Mouse (Mus musculus): ENCODE results near the gene Cisd1. TPM values are rescaled to one million over a fixed set of nuclear protein-coding genes. Genes with fewer than 3 reads are reported as not detected.

Cisd1 gene
- polyA plus RNA-seq, 1 experiment from 2014 or later = 158 TPM

DNA sequence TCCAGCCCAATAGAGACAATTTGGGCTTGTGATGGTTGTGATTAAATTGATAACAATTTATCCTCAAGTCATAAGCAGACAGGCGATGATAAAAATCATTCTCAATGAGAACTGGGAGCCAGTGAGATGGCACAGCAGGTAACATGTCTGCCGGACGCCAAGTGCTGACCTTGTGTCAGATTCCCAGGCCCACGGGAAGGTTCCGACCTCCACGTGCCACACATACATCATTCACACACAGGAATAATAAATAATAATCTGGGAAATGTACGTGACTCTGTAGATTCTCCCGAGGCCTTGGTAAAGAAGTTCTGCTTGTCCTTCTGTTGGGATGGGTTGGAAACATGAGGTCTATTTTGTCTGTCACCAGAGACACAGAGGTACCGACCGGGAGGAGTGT lies 17.4 kb downstream of the Cisd1 start:
- H3K27me3 ChIP-seq (ENCODE audit: control insufficient read depth, insufficient read depth, low read length) = no peaks in the 10 kb centered on the region
- no peak for ATAC-seq (replicated peaks; ENCODE audit: insufficient number of reproducible peaks, low FRiP score, low TSS enrichment)
- no peak overlapping the region for H3K9ac ChIP-seq (ENCODE audit: low read depth, low read length)
- WGBS (ENCODE audit: insufficient replicate concordance) = 82% methylated on average over 10 of the region's 10 CpGs
- no peaks in the 10 kb centered on the region for H3K9me3 ChIP-seq (replicated peaks; ENCODE audit: control insufficient read depth, low read length)
- peaks cover 7% of the 10 kb centered on the region; the same call in 1 of the 2 replicates for H3K36me3 ChIP-seq (ENCODE audit: control insufficient read depth, insufficient read depth, low read length)
- H3K4me1 ChIP-seq (ENCODE audit: control insufficient read depth, insufficient read depth, low read length) = no peaks in the 10 kb centered on the region
- no peak overlapping the region for H3K4me2 ChIP-seq
- H3K4me3 ChIP-seq (ENCODE audit: low read depth, low read length) = no peak overlapping the region
- H3K27ac ChIP-seq (ENCODE audit: low read depth, low read length) = no peak overlapping the region

GRCm38 (mm10) chr10:71326789-71327188 lies 18.0 kb downstream of the Cisd1 start:
- H3K9me3 ChIP-seq (replicated peaks; ENCODE audit: control insufficient read depth, low read length) = no peaks in the 10 kb centered on the region
- H3K9ac ChIP-seq (ENCODE audit: low read depth, low read length) = no peak overlapping the region
- H3K4me2 ChIP-seq = no peak overlapping the region
- H3K27me3 ChIP-seq (ENCODE audit: control insufficient read depth, insufficient read depth, low read length) = no peaks in the 10 kb centered on the region
- 13% methylated on average over 7 of the region's 7 CpGs for WGBS (ENCODE audit: insufficient replicate concordance)
- no peaks in the 10 kb centered on the region for H3K4me1 ChIP-seq (ENCODE audit: control insufficient read depth, insufficient read depth, low read length)
- no peak overlapping the region for H3K27ac ChIP-seq (ENCODE audit: low read depth, low read length)
- no peak overlapping the region for H3K4me3 ChIP-seq (ENCODE audit: low read depth, low read length)
- H3K36me3 ChIP-seq (ENCODE audit: control insufficient read depth, insufficient read depth, low read length) = peaks cover 7% of the 10 kb centered on the region; the same call in 1 of the 2 replicates
- no peak for ATAC-seq (replicated peaks; ENCODE audit: insufficient number of reproducible peaks, low FRiP score, low TSS enrichment)

DNA sequence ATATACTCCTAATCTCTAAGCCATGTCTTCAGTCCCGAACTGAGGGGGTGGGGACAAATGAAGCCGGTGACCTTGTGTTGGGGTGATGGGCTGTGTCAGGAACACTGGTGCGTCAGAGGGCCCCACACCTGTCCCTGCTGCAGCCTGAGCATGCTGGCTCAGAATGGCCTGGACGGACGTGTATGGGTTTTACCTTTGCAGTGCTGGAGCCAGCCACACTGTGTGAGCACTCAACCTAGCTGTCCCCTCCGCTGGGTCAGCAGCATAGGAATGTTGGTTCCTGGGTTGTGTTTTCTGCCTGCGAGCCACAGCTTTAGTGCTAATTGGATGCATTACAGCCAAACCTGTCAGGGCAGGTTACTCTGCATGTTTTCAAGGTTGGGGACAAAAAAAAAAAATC lies 18.6 kb downstream of the Cisd1 start:
- no peaks in the 10 kb centered on the region for H3K27me3 ChIP-seq (ENCODE audit: control insufficient read depth, insufficient read depth, low read length)
- no peak overlapping the region for H3K4me2 ChIP-seq
- no peak overlapping the region for H3K27ac ChIP-seq (ENCODE audit: low read depth, low read length)
- ATAC-seq (replicated peaks; ENCODE audit: insufficient number of reproducible peaks, low FRiP score, low TSS enrichment) = no peak
- H3K9ac ChIP-seq (ENCODE audit: low read depth, low read length) = no peak overlapping the region
- H3K9me3 ChIP-seq (replicated peaks; ENCODE audit: control insufficient read depth, low read length) = no peaks in the 10 kb centered on the region
- no peak overlapping the region for H3K4me3 ChIP-seq (ENCODE audit: low read depth, low read length)
- H3K36me3 ChIP-seq (ENCODE audit: control insufficient read depth, insufficient read depth, low read length) = peaks cover 7% of the 10 kb centered on the region; the same call in 1 of the 2 replicates
- no peaks in the 10 kb centered on the region for H3K4me1 ChIP-seq (ENCODE audit: control insufficient read depth, insufficient read depth, low read length)
- 59% methylated on average over 7 of the region's 7 CpGs for WGBS (ENCODE audit: insufficient replicate concordance)

DNA sequence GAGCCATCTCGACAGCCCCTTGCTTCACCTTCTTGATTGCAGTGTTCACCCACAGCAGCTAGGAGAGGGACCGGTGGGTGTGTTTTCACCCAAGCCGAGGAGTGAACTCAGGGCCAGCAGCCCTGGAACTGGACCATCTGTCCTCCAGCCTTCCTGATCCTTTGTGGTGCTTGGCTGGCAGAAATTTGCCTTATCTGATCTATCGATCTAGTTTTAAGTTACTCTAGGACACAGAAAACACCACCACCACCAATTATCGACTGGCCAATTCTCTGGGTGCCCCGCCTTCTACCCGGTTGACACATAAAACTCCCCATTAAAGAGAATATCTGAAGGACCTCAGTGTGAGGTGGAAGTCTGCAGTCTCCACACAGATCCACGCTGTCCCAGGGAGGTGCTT lies 21.1 kb downstream of the Cisd1 start:
- no peaks in the 10 kb centered on the region for H3K9me3 ChIP-seq (replicated peaks; ENCODE audit: control insufficient read depth, low read length)
- no peak overlapping the region for H3K27ac ChIP-seq (ENCODE audit: low read depth, low read length)
- no peaks in the 10 kb centered on the region for H3K4me1 ChIP-seq (ENCODE audit: control insufficient read depth, insufficient read depth, low read length)
- no peaks in the 10 kb centered on the region for H3K27me3 ChIP-seq (ENCODE audit: control insufficient read depth, insufficient read depth, low read length)
- ATAC-seq (replicated peaks; ENCODE audit: insufficient number of reproducible peaks, low FRiP score, low TSS enrichment) = no peak
- no peak overlapping the region for H3K4me3 ChIP-seq (ENCODE audit: low read depth, low read length)
- no peak overlapping the region for H3K9ac ChIP-seq (ENCODE audit: low read depth, low read length)
- WGBS (ENCODE audit: insufficient replicate concordance) = 83% methylated on average over 8 of the region's 8 CpGs
- no peaks in the 10 kb centered on the region for H3K36me3 ChIP-seq (ENCODE audit: control insufficient read depth, insufficient read depth, low read length)
- H3K4me2 ChIP-seq = no peak overlapping the region

- H3K9me3 ChIP-seq (replicated peaks; ENCODE audit: control insufficient read depth, low read length) = no peaks in the 10 kb centered on the region
- H3K9ac ChIP-seq (ENCODE audit: low read depth, low read length) = no peak overlapping the region
- 52% methylated on average over 7 of the region's 7 CpGs for WGBS (ENCODE audit: insufficient replicate concordance)
Observed at GRCm38 (mm10) chr10:71316497-71316896, 28.3 kb downstream of the Cisd1 start.

DNA sequence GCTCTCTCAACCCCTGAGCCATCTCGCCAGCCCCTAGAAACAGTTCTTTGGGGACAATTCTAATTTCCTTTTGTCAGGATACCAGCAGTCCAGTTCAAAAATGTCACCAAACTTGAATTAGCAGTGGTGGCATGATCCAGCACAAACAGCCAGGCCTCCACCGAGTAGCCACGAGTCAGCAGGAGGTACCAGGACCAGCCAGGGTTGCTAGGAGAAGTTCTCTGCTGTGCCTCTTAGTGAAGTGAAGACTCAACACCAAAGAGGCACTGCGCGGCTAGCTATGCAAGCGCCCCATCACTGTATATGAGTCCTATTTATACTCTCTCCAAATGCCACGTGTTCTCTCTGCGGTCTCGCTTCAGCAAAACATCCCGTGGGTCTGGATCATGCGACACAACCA lies 28.7 kb downstream of the Cisd1 start:
- Histone ChIP-seq H3K4me1 (ENCODE audit: control insufficient read depth, insufficient read depth, low read length) (no peaks in the 10 kb centered on the region), H3K4me3 (ENCODE audit: low read depth, low read length) (no peak overlapping the region), H3K36me3 (ENCODE audit: control insufficient read depth, insufficient read depth, low read length) (no peaks in the 10 kb centered on the region), H3K9me3 (replicated peaks; ENCODE audit: control insufficient read depth, low read length) (no peaks in the 10 kb centered on the region), H3K27ac (ENCODE audit: low read depth, low read length) (no peak overlapping the region), H3K4me2 (no peak overlapping the region), H3K27me3 (ENCODE audit: control insufficient read depth, insufficient read depth, low read length) (no peaks in the 10 kb centered on the region), H3K9ac (ENCODE audit: low read depth, low read length) (no peak overlapping the region)
- WGBS (ENCODE audit: insufficient replicate concordance) = 62% methylated on average over 11 of the region's 11 CpGs
- no peak for ATAC-seq (replicated peaks; ENCODE audit: insufficient number of reproducible peaks, low FRiP score, low TSS enrichment)

More at GRCm38 (mm10) chr10:71316497-71316896, 28.3 kb downstream of the Cisd1 start:
- H3K4me2 ChIP-seq = no peak overlapping the region
- no peak overlapping the region for H3K27ac ChIP-seq (ENCODE audit: low read depth, low read length)
- H3K27me3 ChIP-seq (ENCODE audit: control insufficient read depth, insufficient read depth, low read length) = no peaks in the 10 kb centered on the region
- no peaks in the 10 kb centered on the region for H3K36me3 ChIP-seq (ENCODE audit: control insufficient read depth, insufficient read depth, low read length)
- ATAC-seq (replicated peaks; ENCODE audit: insufficient number of reproducible peaks, low FRiP score, low TSS enrichment) = no peak
- H3K4me1 ChIP-seq (ENCODE audit: control insufficient read depth, insufficient read depth, low read length) = no peaks in the 10 kb centered on the region
- no peak overlapping the region for H3K4me3 ChIP-seq (ENCODE audit: low read depth, low read length)

DNA sequence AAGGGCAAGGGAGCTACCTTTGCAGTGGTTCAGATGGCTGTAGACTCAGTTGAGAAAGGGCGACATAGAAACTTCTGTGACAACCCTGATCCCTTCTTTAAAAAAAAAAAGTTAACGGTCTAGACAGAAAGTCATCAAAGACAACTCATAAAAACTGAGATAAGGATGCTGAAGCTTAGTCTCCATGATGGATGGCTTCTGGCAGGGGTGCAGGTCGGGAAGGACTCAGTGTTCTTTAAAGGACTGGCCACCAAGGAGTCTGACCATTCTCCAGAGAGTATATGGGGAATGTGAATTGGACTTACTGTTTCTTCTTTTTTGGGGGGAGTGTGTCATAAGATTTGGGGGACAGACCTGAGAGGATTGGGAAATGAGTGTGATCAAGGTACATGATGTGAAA lies 30.2 kb downstream of the Cisd1 start:
- no peak for ATAC-seq (replicated peaks; ENCODE audit: insufficient number of reproducible peaks, low FRiP score, low TSS enrichment)
- Histone ChIP-seq H3K27ac (ENCODE audit: low read depth, low read length) (no peak overlapping the region), H3K4me2 (no peak overlapping the region), H3K9me3 (replicated peaks; ENCODE audit: control insufficient read depth, low read length) (no peaks in the 10 kb centered on the region), H3K9ac (ENCODE audit: low read depth, low read length) (no peak overlapping the region), H3K4me1 (ENCODE audit: control insufficient read depth, insufficient read depth, low read length) (no peaks in the 10 kb centered on the region), H3K36me3 (ENCODE audit: control insufficient read depth, insufficient read depth, low read length) (no peaks in the 10 kb centered on the region), H3K27me3 (ENCODE audit: control insufficient read depth, insufficient read depth, low read length) (no peaks in the 10 kb centered on the region), H3K4me3 (ENCODE audit: low read depth, low read length) (no peak overlapping the region)
- WGBS (ENCODE audit: insufficient replicate concordance) = 76% methylated on average over 3 of the region's 3 CpGs

DNA sequence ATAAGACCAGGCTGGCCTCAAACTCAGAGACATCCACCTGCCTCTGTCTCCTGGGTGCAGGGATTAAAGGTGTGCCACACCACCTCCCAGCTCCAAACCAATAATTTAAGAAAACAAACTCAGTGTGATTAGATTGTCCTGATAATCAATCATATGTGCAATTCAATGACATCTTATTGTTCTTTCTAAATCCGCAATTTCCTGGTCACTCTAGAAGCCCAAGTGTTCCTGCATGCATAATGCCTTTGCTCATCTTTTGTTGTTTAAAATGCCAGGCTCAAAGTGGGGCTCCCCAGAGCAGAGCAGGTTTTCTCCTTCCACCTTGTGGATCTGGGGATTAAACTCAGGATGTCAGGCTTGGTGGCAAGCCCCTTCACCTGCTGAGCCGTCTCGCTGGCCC lies 34.5 kb downstream of the Cisd1 start:
- H3K4me3 ChIP-seq (ENCODE audit: low read depth, low read length) = no peak overlapping the region
- H3K27ac ChIP-seq (ENCODE audit: low read depth, low read length) = no peak overlapping the region
- WGBS (ENCODE audit: insufficient replicate concordance) = 53% methylated on average over 3 of the region's 3 CpGs
- no peaks in the 10 kb centered on the region for H3K27me3 ChIP-seq (ENCODE audit: control insufficient read depth, insufficient read depth, low read length)
- H3K36me3 ChIP-seq (ENCODE audit: control insufficient read depth, insufficient read depth, low read length) = no peaks in the 10 kb centered on the region
- H3K4me2 ChIP-seq = no peak overlapping the region
- H3K9ac ChIP-seq (ENCODE audit: low read depth, low read length) = no peak overlapping the region
- H3K9me3 ChIP-seq (replicated peaks; ENCODE audit: control insufficient read depth, low read length) = no peaks in the 10 kb centered on the region
- no peak for ATAC-seq (replicated peaks; ENCODE audit: insufficient number of reproducible peaks, low FRiP score, low TSS enrichment)
- no peaks in the 10 kb centered on the region for H3K4me1 ChIP-seq (ENCODE audit: control insufficient read depth, insufficient read depth, low read length)

DNA sequence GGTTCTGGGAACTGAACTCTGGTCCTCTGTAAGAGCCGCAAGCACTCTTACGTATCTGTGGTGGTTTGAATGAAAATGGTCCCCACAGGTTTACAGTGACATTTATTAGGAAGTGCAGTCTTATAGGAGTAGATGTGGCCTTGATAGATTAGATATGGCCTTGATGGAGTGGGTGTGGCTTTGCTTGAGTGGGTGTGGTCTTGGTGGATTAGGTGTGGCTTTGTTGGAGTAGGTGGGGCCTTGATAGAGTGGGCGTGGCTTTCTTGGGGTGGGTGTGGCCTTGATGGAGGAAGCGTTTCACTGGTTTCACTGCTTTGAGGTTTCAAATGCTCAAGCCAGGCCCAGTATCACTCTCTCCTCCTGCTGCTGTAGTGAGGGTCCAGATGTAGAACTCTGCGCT lies 36.6 kb downstream of the Cisd1 start:
- Histone ChIP-seq H3K27ac (ENCODE audit: low read depth, low read length) (no peak overlapping the region), H3K36me3 (ENCODE audit: control insufficient read depth, insufficient read depth, low read length) (no peaks in the 10 kb centered on the region), H3K4me3 (ENCODE audit: low read depth, low read length) (no peak overlapping the region), H3K27me3 (ENCODE audit: control insufficient read depth, insufficient read depth, low read length) (no peaks in the 10 kb centered on the region), H3K9me3 (replicated peaks; ENCODE audit: control insufficient read depth, low read length) (no peaks in the 10 kb centered on the region), H3K9ac (ENCODE audit: low read depth, low read length) (no peak overlapping the region), H3K4me1 (ENCODE audit: control insufficient read depth, insufficient read depth, low read length) (no peaks in the 10 kb centered on the region), H3K4me2 (no peak overlapping the region)
- no peak for ATAC-seq (replicated peaks; ENCODE audit: insufficient number of reproducible peaks, low FRiP score, low TSS enrichment)
- 86% methylated on average over 5 of the region's 5 CpGs for WGBS (ENCODE audit: insufficient replicate concordance)
